Mouse (Mus musculus) heart, postnatal 36 days (tissue): ENCODE data around the gene Adam12. TPM values are rescaled to one million over a fixed set of nuclear protein-coding genes. Genes with fewer than 3 reads are reported as not detected.

Source experiments
- DNase-seq, 2 experiments: peaks; one replicate each; pipeline ENCODE4 v3.0.0; 2021 to 2022
- intact Hi-C: fragments of 180-260 bp; cut with DNase I; formaldehyde crosslinking; loops from one replicate; pipeline ENCODE4 v1.15.1; 2025
- total RNA-seq, 2 experiments: library from RNA; stranded (reverse); gene quantifications; 2 replicates each; pipeline ENCODE4 v1.2.3; 2021

The Adam12 gene
- total RNA-seq, 2 experiments from 2014 or later: 0.61 to 0.62 TPM

DNA sequence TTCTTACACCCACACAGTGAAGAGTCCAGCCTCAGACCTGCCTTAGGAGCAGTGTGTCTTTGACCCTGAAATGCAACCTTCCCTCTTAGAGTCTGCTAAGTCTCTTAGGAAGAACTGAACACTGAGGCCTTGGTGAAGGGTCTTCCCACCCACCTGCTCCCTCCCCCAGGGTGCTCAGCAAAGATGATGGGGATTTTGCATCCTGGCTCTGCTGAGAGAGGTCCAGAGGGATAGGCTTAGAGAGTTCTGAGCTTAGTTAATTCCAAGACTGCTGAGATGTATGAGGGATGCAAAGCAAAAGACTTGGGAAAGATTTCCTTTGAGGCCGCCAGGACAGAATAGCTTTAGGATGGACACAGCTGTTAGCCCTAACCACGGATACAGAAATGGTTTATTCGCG is 4.8 kb downstream of the Adam12 start:
- no peak for DNase-seq
- intact Hi-C loops: no loop called here

DNA sequence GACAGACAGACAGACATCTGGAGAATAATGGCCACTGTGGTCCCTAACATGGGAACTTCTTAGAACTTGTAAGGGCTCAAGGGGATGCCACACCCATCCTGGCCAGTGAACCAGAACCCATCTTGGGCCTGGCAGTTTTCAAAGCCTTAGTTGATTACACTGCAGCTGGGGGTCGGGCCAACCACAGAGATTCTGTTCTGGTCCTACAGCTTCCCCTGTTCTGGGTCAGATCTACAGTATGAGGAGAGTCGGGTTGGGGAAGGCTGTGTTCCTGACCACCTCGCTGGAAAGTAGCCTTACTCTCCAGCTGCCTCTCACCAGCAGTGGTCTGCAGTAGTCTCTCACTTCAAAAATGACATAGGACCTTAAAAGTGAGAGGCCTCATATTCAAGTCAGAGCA is 5.7 kb downstream of the Adam12 start:
- DNase-seq: no peak
- intact Hi-C loops: no loop called here

DNA sequence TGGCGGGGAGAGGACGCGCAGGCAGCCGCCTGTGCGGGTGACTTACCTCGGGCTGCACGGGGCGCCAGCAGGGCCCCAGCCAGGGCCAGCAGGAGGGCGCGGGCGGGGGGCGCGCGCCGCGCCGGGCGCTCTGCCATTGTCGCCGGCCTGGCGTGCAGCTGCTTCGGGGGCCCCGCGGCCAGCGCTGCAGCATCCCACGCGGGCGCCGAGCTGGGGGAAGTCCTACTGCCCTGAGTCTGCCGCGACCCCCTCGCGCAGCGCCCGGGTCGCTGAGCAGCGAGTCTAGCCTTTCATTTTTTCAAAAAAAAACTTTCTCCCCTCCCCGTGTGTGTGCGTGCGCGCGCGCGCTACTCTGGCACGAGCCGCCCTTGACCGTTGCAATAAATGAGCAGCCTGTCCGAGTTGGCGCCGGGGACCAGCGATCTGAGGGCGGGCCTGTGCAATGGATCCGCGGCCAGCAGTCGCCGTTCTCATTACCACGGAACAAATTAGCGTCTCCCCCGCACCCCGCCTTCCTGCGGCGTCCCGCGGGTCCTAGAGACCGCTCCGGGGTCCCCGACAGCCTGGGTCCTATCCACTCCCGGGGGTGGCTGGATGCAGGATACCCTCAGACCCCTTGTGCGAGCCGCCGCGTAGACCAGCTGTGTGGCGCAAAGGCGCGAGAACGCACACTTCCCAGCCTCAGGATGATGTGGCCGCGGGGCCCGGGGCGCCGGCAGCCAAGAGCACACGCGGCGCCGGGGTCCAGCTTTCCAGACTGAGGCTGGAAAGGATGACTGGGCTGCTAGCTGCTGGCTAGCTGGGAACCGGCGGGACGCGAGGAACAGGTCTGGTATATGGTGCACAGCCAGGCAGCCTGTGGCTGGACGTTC is 7.0 kb downstream of the Adam12 start:
- peak; percentile 61 to 72 for DNase-seq
- intact Hi-C loops: loop anchor here (2.0 to 5.0 kb wide), 2 partner anchors 36 to 268 kb away; no protein-coding TSS in a partner anchor

DNA sequence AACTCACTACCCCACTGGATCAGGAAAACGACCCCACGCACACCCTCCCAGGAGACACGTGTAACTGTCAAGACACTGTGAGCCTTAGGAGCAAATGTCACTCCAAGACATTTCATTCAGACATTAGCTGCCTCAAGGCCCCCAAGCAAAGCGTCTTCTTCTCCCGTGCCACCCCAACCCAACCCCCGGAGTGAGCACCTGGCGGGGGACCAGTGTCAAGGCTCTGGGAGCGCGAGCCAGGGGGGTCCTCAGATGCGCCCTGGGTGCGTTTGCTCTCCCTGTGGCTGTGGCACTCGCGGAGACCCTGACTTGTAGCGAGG is 7.6 kb downstream of the Adam12 start:
- DNase-seq: no peak
- intact Hi-C loops: loop anchor here (2.0 to 5.0 kb wide), 2 partner anchors 36 to 267 kb away; no protein-coding TSS in a partner anchor

DNA sequence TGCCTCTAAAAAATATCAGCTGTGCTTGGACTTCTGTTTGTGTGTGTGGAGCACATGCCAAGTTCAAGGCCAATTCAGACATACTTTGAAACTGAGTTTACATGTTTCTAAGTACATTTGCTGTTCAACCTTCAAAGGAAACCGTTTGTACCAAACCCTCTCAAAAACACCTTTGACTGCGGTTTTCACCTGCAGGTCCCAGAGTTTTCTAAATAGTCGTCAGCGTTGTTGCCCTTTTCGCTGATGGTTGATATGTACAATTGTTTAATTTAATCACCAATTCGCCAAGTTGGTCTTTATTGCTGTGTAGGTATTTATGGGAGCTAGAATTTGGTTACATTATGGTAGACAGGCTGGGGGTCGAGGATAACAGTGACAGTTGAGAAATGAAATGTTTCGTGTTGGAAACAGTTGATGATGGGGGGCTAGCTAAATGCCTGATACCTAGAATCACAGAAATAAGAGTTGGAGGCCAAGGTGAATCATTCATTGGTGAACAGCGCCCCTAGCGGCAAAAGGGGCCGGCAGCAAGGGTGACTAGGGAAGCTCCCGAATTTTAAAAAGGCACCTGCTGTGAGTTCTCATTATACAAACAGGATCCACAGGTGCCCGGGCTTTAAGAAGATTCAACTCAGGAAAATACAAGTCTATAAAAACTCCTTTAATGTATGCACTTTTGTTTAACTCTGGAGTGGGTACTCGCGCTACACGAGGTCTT is 8.3 kb downstream of the Adam12 start:
- peak; percentile 81 to 86 for DNase-seq
- intact Hi-C loops: loop anchor here (1.0 to 5.0 kb wide), 4 partner anchors 37 to 367 kb away; no protein-coding TSS in a partner anchor

DNA sequence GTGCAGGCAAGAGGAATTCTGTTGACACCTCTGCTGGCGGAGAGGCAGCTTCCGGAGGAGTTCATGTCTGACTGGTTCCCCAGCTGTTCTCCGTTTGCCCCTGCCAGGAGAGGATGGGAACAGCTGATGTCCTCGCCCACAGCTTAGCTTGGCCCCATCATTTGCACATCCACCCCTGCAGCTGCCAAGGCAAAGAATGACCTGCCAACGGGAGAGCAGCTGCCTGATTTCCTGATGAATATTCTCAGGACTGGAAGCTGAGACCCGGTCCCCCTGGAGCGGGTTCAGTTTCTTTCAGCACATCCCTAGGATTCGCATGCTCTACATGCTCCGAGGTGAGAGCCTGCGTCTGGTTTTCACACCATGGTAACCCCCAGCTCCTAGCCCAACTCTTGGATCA is 24.0 kb downstream of the Adam12 start:
- intact Hi-C loops: no loop called here
- peak; percentile 18 to 29 for DNase-seq

DNA sequence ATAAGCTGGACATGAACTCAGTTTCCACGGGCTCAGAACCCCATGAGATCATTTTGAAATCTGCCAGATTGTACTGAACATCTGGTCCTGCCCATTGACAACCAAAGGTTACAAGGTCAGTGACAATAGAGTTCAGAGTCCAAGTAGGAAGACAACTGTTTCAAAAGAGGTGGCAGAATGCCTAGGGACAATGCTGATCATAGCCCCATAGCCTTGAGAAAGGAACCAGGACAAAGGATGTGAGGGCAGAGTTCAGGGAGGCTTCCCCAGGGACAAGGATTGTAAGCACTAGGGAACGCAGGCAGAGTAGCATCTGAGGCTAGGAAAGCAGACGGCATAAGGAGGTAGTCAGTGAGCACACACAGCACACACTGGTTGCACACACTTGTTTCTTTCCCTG is 38.9 kb downstream of the Adam12 start:
- intact Hi-C loops: no loop called here
- no peak for DNase-seq

DNA sequence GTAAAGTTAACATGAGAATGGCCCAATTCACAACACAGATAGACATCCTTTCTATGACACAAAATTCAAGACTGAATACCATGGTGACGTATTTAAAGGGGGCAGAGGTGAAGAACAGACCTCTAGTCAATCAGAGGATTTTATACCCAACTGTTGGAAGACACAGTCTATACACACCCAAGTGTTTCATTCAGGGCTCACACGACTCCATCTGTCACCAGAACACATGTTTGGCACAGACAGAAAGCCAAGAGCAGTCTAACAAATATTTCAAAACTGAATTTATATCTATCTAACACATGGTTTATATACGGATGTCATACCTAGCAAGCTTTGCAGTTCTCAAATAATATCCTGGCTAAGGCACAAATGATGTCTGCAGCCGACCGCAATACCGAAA is 41.8 kb downstream of the Adam12 start:
- DNase-seq: no peak
- intact Hi-C loops: no loop called here

DNA sequence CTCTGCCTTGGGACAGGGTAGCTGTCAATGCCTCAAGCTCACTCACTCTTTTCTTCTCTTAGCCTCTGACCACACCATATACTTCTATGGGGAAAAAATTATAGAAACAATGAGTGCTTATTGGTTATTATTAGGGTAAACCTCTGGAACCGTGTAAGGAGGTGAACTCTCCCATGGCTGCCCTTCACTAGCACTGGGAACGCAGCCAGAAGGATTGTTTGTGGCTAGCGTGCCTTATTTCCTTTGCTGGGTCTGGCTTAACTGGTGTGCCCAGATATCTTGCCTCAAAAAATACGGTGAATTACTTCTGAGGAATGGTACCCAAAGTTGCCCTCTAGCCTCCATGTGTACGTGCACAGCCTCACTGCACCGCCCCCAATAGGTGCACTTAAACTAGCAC is 43.4 kb downstream of the Adam12 start:
- intact Hi-C loops: no loop called here
- no peak for DNase-seq

DNA sequence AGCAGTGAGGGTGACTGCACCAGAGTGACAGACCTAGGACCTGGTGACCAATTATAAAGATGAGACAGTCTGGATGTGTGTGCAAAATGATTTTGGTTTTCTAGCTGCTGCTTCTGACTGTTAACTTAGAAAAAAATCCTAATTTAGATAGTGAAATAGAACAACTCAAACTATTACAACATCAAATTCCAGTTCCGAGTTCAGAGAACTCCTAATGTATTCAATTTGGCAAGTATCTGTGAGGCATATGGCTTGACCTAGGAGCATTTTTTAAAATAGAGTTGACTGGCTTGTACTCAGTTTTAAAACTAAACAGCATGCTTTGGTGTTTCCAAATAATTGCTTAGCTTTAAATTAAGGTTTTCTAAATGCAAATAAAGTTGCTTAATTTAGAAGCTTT is 44.0 kb downstream of the Adam12 start:
- no peak for DNase-seq
- intact Hi-C loops: no loop called here

DNA sequence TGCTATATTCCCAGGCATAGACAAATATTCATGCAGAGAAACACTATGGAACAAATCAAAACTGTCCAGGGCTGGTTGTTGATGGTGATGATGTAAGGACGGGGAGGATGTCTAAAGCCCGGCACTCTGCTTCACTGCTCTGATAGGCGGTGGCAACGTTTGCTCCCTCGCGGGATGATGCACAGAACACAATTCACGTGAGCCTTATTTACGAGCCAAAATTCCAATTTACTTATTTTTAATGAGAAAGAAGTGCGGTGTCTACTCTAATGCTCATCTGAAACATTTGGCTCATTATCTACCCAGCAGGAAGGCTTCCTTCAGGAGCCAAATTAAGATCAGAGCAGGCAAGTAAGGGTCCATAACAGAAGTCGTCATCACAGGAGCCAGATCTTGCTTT is 45.4 kb downstream of the Adam12 start:
- intact Hi-C loops: no loop called here

DNA sequence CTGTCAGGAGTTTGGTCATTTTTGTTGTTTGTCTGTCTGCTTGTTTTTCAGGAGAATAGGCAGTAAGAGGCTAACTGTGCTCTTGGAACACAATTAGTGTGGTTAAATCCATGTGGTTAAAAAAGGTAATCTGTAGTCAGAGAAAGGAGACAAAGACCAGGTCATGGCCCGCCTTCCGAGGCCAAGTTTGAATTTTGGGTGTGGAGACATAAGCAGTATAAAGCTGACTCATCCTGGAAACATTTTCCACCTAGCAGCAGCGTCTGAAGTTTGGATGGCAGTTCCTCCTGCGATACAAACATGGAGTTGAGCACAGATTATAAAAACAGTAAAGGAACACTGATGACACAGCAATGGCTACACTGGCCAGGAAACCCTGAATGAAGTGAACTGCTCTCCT is 46.2 kb downstream of the Adam12 start:
- intact Hi-C loops: no loop called here
- DNase-seq: no peak

More for the DNA sequence above, 45.4 kb downstream of the Adam12 start:
- DNase-seq: no peak

DNA sequence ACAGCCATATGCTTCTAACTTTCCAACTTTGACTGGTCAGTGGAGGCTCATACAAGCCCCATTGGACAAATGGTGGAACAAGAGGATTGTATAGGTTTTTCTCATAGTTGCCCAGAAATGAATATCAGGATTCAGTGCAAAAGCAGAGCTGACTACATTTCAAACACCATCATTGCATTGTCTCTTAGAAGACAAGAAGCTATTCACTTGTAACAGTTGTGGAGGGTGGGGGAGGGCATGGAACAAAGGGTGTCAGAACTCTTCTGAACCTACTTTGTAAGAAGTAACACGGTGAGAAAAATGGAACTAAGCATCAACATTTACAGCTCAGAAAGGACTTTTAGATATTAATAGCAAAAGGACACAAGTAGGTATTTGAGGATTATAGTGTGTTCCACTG is 50.2 kb downstream of the Adam12 start:
- intact Hi-C loops: no loop called here
- no peak for DNase-seq

DNA sequence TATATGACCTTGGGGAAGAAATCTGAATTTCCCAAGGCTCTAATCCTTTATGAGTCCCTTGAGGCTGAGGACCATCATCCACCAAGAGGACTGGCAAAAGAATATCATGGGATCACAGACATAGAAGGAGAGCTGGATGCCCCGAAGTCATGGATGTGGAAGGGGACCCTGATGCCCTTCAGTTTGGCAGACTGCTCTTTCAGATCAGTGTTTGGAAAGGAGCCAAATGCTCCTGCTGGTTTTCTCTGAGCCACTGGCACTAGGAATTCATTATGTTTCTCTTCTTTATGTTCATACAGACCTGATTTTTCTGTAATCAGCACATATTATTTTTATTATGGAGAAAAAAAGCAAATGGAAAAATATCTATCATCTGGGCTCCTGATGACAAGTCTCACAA is 50.9 kb downstream of the Adam12 start:
- intact Hi-C loops: no loop called here
- DNase-seq: no peak

DNA sequence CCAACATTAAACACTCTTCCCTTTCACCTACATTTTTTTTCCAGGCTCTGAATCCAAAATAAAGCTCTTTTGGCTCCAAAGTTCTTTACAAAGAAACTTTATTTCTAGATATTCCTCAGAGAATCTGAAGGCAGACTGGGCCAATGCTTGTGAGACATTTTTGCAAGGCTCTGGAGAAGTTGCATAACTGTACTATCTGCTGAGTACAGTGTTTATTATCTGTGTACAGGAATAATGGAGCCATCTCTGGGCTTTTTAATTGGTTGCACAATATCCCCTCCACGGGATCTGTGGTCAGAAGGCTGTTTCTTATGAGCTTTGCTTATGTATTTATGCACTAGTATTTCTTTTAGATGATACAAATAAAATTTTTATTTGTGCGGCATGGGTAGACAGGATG is 54.9 kb downstream of the Adam12 start:
- peak in 1 of 2 experiments; percentile 11 for DNase-seq
- intact Hi-C loops: no loop called here

DNA sequence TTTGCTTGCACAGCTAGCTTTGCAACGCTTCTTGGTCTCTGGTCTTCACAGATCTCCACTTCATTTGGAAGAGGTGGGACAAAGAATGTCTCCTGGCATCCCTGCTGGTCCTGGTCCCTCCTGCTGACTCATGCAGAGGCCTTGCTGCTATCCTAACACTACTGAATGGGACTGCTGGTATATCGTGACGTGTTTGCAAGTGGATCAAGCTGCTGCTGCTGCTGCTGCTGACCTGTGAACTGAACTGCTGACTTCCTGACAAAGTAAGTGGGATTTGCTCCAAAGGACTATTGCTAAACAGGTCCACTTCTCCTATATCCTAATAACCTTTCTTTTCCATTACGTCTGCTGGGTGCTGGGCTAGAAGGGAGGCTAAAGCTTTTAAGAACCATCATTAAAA is 56.7 kb downstream of the Adam12 start:
- DNase-seq: no peak
- intact Hi-C loops: no loop called here

DNA sequence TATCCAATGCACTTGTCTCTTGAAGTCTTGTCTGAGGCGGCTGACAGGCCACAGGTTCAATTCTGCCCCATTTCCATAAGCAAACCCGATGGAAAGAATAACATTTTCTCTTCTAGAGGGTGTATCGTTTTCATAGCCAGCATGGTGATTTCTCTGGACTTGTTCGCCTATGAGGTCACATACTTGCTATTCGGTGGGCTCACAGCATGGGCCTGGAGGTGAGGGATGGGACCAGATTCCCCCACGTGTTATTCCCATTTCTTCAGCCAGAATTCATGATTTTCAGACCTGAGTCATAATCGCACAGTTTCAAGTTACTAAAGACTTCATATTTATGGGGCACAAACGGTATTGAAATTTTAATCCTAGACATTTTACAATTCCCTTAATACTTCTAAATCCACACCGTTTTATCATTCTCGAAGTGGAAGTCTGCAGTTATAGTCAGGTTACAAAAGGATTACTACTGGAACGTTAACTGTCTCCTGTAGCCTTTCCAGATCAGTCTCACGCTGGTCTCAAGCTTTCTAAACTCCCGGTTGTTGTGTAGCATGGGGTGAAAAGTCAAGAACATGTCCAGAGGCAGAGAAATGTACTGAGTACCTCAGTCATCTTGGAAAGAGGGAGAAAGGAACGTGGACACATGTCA is 58.4 kb downstream of the Adam12 start:
- intact Hi-C loops: no loop called here
- DNase-seq: no peak

DNA sequence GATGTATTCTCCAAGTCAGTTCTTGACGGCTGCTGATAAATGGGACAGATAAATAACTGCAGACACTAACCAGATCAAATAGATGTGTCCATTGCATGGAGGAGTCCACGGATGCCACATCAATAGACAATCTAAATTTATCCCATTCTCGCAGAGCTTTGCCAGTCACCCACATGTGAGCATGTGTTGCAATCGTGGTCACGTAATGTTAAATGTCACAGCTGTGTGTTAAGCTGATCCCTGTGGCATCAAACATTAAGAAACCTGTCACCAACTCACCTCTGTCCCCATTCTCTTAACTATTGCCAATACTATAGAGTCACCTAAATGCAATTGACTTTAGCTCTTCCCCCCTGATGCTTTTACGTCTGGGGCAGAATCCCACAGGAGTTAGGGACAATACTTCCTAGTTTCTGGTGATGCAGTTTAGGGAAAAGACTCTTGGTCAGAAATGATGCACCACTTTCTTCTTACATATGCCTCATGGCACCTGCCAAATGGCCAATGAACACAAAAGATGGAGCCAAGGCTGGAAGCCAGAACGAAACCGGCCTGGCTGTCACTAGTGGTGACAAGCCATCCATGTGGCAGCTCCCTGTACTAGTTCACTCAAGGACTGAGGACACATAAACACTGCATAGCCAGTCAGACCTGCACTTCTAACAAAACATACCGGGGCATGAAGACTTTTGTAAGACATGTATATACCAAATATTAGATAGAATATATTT is 61.6 kb downstream of the Adam12 start:
- DNase-seq: no peak
- intact Hi-C loops: no loop called here

DNA sequence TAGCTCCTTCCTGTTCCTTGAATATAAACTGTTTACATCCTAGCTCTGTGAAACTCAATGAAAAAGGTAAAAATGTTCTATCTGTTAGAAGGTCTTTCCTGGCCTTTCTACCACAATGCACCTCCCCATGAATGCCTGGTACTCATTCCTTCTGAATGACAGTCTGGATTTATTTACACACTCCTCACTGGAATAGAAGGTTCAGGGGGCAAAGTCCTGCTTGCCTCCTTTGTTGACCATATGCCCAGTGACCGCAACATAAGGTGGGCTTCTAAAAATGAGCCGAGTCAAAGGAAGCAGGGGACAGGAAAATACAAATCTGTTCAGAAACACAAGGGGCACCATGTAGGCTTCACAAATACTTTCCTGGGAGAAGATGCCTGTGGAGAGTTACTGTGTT is 62.2 kb downstream of the Adam12 start:
- intact Hi-C loops: no loop called here
- DNase-seq: no peak

DNA sequence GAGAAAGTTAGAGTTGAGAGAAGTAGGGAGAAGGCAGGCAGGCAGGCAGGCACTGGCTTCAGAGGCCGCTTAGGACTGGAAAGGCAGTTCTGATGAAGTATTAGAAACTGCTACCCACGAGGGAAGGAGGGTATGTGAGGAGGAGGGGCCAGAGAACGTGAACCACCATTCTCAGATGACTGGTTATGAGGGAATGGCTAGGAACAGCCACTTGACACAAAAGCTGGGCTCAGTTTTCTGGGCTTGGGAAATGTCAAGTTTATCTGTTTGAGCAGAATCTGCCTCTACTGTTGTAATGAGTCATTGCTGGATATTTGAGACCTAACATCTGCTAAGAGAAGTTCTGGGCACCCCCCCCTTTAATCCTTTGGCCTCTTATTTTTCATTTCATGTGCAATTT is 64.4 kb downstream of the Adam12 start:
- intact Hi-C loops: no loop called here
- DNase-seq: no peak

DNA sequence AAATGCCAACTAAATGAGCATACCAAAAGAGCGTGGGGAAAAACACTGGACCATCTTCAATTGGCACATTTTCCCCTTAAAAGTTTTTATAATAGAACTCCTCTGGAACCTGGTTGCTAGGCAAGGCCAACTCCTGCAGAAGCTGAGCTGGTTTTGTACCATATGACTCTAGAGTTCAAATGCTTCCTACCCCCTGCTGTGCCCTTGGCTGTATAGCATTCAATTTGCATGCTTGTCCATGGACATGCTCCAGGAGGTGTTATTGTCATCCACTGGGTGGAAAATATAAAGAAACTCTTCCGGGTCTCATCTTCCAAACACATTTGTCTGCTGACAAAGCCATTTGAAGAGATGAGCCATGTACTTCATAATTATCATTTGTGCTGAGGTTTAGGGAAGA is 68.2 kb downstream of the Adam12 start:
- intact Hi-C loops: no loop called here

More for the DNA sequence above, 68.2 kb downstream of the Adam12 start:
- no peak for DNase-seq
